Mouse (Mus musculus): ENCODE data around the gene Pip4p1. TPM values are rescaled to one million over a fixed set of nuclear protein-coding genes. Genes with fewer than 3 reads are reported as not detected.

Gene Pip4p1
- polyA plus RNA-seq, 1 experiment from 2014 or later, result 107 TPM

Other genes starting within 250 kb of the Pip4p1 start
- gene Olfr747, start 237.7 kb downstream of the Pip4p1 start, polyA plus RNA-seq (2015; fragmentation: Nextera tagmentation; extraction: Ambion mirVana), result not detected in 2 replicates
- not detected in 2 replicates for gene Olfr748, start 223.5 kb downstream of the Pip4p1 start, polyA plus RNA-seq (2015; fragmentation: Nextera tagmentation; extraction: Ambion mirVana)
- not detected in 2 replicates for gene Olfr749, start 185.8 kb downstream of the Pip4p1 start, polyA plus RNA-seq (2015; fragmentation: Nextera tagmentation; extraction: Ambion mirVana)
- 121 and 127 TPM in 2 replicates for gene Ttc5, start 145.3 kb downstream of the Pip4p1 start, polyA plus RNA-seq (2015; fragmentation: Nextera tagmentation; extraction: Ambion mirVana)
- gene Ccnb1ip1, start 123.1 kb downstream of the Pip4p1 start, polyA plus RNA-seq (2015; fragmentation: Nextera tagmentation; extraction: Ambion mirVana), result not detected in 2 replicates
- gene Parp2, start 123.0 kb downstream of the Pip4p1 start, polyA plus RNA-seq (2015; fragmentation: Nextera tagmentation; extraction: Ambion mirVana), result 44.3 and 45.4 TPM in 2 replicates
- gene Tep1, start 60.3 kb downstream of the Pip4p1 start, polyA plus RNA-seq (2015; fragmentation: Nextera tagmentation; extraction: Ambion mirVana), result 2.0 and 2.9 TPM in 2 replicates
- gene Klhl33, start 33.3 kb downstream of the Pip4p1 start, polyA plus RNA-seq (2015; fragmentation: Nextera tagmentation; extraction: Ambion mirVana), result 3.1 and 3.3 TPM in 2 replicates
- 110 and 111 TPM in 2 replicates for gene Osgep, start 6.0 kb downstream of the Pip4p1 start, polyA plus RNA-seq (2015; fragmentation: Nextera tagmentation; extraction: Ambion mirVana)
- gene Apex1, start 5.9 kb downstream of the Pip4p1 start, polyA plus RNA-seq (2015; fragmentation: Nextera tagmentation; extraction: Ambion mirVana), result 172 and 178 TPM in 2 replicates
- 22.1 and 25.5 TPM in 2 replicates for gene Pnp, start 226 bp upstream of the Pip4p1 start, polyA plus RNA-seq (2015; fragmentation: Nextera tagmentation; extraction: Ambion mirVana)
- not detected in 2 replicates for gene Gm49342, start 13.7 kb upstream of the Pip4p1 start, polyA plus RNA-seq (2015; fragmentation: Nextera tagmentation; extraction: Ambion mirVana)
- 0.79 and 0.82 TPM in 2 replicates for gene Pnp2, start 25.1 kb upstream of the Pip4p1 start, polyA plus RNA-seq (2015; fragmentation: Nextera tagmentation; extraction: Ambion mirVana)
- not detected in 2 replicates for gene Rnase10, start 76.9 kb upstream of the Pip4p1 start, polyA plus RNA-seq (2015; fragmentation: Nextera tagmentation; extraction: Ambion mirVana)
- not detected in 2 replicates for gene Rnase9, start 111.0 kb upstream of the Pip4p1 start, polyA plus RNA-seq (2015; fragmentation: Nextera tagmentation; extraction: Ambion mirVana)
- gene Rnase11, start 119.3 kb upstream of the Pip4p1 start, polyA plus RNA-seq (2015; fragmentation: Nextera tagmentation; extraction: Ambion mirVana), result not detected in 2 replicates
- not detected in 2 replicates for gene Rnase12, start 126.8 kb upstream of the Pip4p1 start, polyA plus RNA-seq (2015; fragmentation: Nextera tagmentation; extraction: Ambion mirVana)
- 0.05 and 0.08 TPM in 2 replicates for gene Olfr750, start 143.6 kb upstream of the Pip4p1 start, polyA plus RNA-seq (2015; fragmentation: Nextera tagmentation; extraction: Ambion mirVana)
- gene Rnase4, start 160.2 kb upstream of the Pip4p1 start, polyA plus RNA-seq (2015; fragmentation: Nextera tagmentation; extraction: Ambion mirVana), result 16.4 and 17.6 TPM in 2 replicates
- 5.0 TPM in 2 replicates for gene Ang, start 160.3 kb upstream of the Pip4p1 start, polyA plus RNA-seq (2015; fragmentation: Nextera tagmentation; extraction: Ambion mirVana)
- gene Eddm3b, start 183.6 kb upstream of the Pip4p1 start, polyA plus RNA-seq (2015; fragmentation: Nextera tagmentation; extraction: Ambion mirVana), result not detected in 2 replicates
- 0.84 and 1.4 TPM in 2 replicates for gene Rnase6, start 193.1 kb upstream of the Pip4p1 start, polyA plus RNA-seq (2015; fragmentation: Nextera tagmentation; extraction: Ambion mirVana)
- gene Rnase1, start 215.9 kb upstream of the Pip4p1 start, polyA plus RNA-seq (2015; fragmentation: Nextera tagmentation; extraction: Ambion mirVana), result 0.54 and 0.96 TPM in 2 replicates
- gene Rnase2b, start 231.4 kb upstream of the Pip4p1 start, polyA plus RNA-seq (2015; fragmentation: Nextera tagmentation; extraction: Ambion mirVana), result not detected in 2 replicates

Measured in hindbrain, embryonic 15.5 days (tissue).